Mouse (Mus musculus) liver, adult 10 weeks (tissue): ENCODE results near the gene Rp2. TPM values are rescaled to one million over a fixed set of nuclear protein-coding genes. Genes with fewer than 3 reads are reported as not detected.

Source experiments
- polyA plus RNA-seq: library from polyadenylated mRNA; stranded (reverse); fragments of 350-450 nt; fragmentation: Illumina TruSeq; extraction: RNeasy Lipid Tissue Mini Kit (QIAGEN cat#74804); gene quantifications from one replicate; pipeline ENCODE4 v1.2.3, GENCODE M21; 2014; ENCODE audit warnings: low read depth, low replicate concordance

Gene Rp2
- polyA plus RNA-seq = 16.3 TPM

DNA sequence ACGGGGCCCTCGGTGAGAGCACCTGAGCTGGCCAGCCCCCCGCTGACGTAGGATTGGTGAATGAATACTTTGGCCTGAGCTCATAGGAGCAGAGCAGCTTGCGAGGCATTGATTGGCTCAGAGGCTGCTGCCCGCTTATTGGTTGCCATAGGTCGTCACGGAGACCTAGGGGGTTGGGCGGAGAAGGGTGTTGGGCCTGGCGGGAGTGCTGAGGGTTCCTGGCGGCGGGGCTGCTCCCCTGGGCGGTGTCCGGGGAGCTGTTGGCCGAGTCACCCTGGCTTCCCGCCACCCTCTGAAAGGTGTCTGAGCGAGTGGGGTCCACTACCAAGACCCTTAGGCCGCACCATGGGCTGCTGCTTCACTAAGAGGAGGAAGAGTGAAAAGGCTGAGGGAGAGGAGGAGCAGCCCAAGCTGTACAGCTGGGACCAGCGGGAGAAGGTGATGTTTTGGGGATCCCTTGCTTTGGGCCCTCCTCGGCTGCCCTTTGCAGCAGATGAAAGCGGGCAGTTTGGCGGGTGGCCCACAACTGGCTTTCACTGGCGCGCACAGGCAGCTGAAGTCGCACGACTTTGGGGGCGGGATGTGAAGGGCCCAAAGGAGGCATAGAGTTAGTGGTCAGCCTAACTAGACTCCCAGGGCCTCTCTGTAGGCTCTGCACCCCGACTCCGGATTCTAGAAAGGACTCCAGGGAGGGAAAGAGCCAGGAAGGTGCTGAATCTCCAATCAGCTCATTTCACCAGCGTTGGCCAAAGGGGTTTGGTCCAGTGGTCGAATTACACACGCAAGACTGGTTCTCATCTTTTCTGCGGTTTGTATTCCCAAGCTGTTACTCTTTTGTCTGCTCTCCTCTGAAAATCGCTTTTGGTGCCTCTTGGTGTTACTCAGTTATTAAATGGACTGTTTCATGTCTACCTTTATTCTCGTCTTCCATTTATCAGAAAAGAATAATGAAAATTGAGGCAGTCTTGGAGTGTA lies at the start of gene Rp2:
Rp2 (plus strand) TSS at position 91 of the 975 bp plus-strand sequence.

DNA sequence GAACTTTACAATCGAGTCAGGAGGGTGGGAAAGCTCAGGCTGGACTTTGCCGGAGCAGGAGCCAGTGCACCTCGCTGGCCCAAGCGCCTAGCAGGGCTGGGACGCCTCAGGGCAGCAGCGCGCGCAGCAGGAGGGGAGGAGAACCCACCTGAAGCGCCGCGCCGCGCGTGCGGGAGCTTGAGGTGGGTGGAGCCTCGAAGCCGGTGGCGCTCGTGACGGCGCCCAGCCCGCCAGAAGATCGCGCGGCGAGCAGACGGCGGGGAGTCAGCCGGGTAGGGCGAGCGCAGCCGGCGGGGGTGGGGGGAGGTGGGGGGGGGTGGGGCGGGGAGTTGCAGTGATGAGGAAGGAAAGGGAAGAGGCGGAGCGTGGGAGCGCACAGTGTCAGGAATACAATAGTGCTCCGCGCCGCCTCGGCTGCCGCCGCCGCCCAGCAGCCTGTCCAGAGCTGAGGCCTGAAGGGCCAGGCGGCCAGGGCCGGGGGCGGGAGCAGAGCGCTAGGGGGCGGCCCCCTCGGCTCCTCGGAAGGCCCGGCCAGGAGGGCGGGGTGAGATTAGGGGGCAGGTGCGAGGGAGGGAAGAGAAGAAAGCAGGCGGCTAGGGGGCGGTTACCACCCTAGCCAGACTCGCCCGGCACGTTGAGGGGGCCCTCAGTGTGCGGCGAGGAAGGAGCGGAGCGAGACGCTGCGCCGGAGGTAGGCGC lies 61.0 kb downstream of the Rp2 start, which contains the start of gene Jade3:
Jade3 (plus strand) TSS at position 549 of the 699 bp plus-strand sequence.

Other genes with a start within 250 kb of the Rp2 start
- 0.58 TPM for gene Slc9a7, start 72.7 kb upstream of the Rp2 start, polyA plus RNA-seq
- 4.2 TPM for gene Jade3, start 61.2 kb downstream of the Rp2 start, polyA plus RNA-seq
- 4,203 TPM for gene Rgn, start 185.3 kb downstream of the Rp2 start, polyA plus RNA-seq